Mouse (Mus musculus) lung, adult 2 months (tissue): ENCODE results near the gene AU041133. TPM values are rescaled to one million over a fixed set of nuclear protein-coding genes. Genes with fewer than 3 reads are reported as not detected.

ENCODE experiments used
- DNase-seq: peaks from one replicate; pipeline ENCODE4 v3.0.0; 2022
- H3K4me1 ChIP-seq: fragments of 200-500 bp; 2 replicates; pipeline ENCODE4 v1.6.1; 2011; ENCODE audit warnings: low read length; ENCODE audit not compliant: control insufficient read depth, insufficient read depth
- H3K4me3 ChIP-seq: fragments of 200-500 bp; replicated peaks from 2 replicates; pipeline ENCODE3; 2011; ENCODE audit warnings: low read depth, mild to moderate bottlenecking, control low read depth, low read length; ENCODE audit errors: extremely low read depth
- CTCF ChIP-seq: fragments of 200-500 bp; IDR thresholded peaks from 2 replicates; pipeline ENCODE4 v1.5.1; 2011; ENCODE audit warnings: mild to moderate bottlenecking, low read length, control low read depth; ENCODE audit not compliant: insufficient read depth
- POLR2A ChIP-seq: fragments of 200-500 bp; IDR thresholded peaks from 2 replicates; pipeline ENCODE4 v1.6.1; 2011; ENCODE audit warnings: low read depth, mild to moderate bottlenecking, control low read depth, low read length, borderline replicate concordance; ENCODE audit errors: extremely low read depth
- WGBS: fragments of 180-500 bp; shearing (Covaris S2); methylation state at CpG from one replicate; pipeline ENCODE4 v1.1.7; 2018; 5-methylcytosine and 5-hydroxymethylcytosine counted together
- polyA plus RNA-seq: library from polyadenylated mRNA; depleted of rRNA; stranded (reverse); fragments of >200 nt; gene quantifications from 2 replicates; pipeline ENCODE4 v1.2.3, GENCODE M21; 2012; rRNA removed

AU041133 gene
- polyA plus RNA-seq, 1 experiment: 0.44 TPM

- peak; percentile 61 for DNase-seq
- 5% methylated on average over 47 of the region's 47 CpGs for WGBS
- no peaks in the 10 kb centered on the region for H3K4me1 ChIP-seq
- H3K4me3 ChIP-seq: peak overlapping the region; percentile 67
- TF ChIP-seq CTCF (no peak), POLR2A (peak; percentile 38; the same call in 1 of the 2 replicates)
Observed at GRCm38 (mm10) chr10:82178257-82179064, 50.6 kb downstream of the AU041133 start.

Other genes starting within 250 kb of the AU041133 start
- gene Zfp781, start 197.5 kb upstream of the AU041133 start, polyA plus RNA-seq: 0.09 and 0.11 TPM in 2 replicates
- gene Zfp873, start 79.9 kb upstream of the AU041133 start, polyA plus RNA-seq: 0.79 and 1.0 TPM in 2 replicates
- 0.12 and 0.17 TPM in 2 replicates for gene BC024063, start 44.7 kb upstream of the AU041133 start, polyA plus RNA-seq
- gene Zfp938, start 113.3 kb downstream of the AU041133 start, polyA plus RNA-seq: 0.51 and 1.3 TPM in 2 replicates
- not detected in 2 replicates for gene 4932415D10Rik, start 188.6 kb downstream of the AU041133 start, polyA plus RNA-seq
- 0.25 and 0.69 TPM in 2 replicates for gene Gm4924, start 226.2 kb downstream of the AU041133 start, polyA plus RNA-seq